In the genomic region with DNA sequence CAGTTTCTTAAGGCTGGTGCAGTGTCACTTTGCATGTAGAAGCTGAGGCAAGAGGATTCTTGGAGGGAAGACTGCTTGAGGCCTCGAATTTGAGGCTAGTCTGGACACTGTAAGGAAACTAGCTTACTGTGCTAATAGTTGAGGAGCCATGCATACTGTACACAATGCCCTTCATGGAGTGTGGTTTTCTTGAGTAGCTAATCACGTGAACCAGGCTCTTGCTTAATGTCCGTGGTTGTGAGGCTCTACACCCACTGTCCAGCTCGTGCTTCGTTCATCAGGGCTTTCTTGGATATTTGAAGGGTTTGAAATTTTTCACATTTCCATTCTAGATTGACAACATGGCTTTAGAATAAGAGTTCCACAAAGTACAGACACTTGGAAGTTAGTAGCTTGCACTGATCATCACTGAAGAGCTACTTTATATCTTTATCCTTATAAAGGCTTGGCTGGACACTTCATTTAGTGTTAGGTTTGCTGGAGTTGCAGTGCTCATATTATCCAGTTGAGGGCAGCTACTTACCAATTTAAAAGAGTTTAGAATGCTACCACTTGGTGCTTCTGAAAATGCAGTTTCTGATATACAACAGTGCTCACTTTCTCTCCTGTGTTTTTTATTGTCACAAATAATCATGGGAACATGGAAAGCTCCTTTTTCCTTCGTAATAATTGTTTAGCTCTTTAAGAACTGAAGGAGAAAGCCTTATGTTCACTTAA, we compare ENCODE assay signal across 9 mouse cellular contexts.
DNase-seq lines count a peak whose midpoint lies in the region; ATAC-seq and TF ChIP-seq lines count a peak whose summit lies in the region.
"Had no signal": no experiment of that assay in that cellular context is flagged by ENCODE, and none has a peak within 500 bp of the region (broad histone marks: within the 10 kb centered on the region; RNA-seq: fewer than 3 reads in every experiment).

No protein-coding gene starts in this region.

- no peaks in the 10 kb centered on the region for H3K9me3 ChIP-seq in hindbrain, embryonic 11.5 days (ENCODE audit: control insufficient read depth, low read length)
- H3K9me3 ChIP-seq in hindbrain, embryonic 13.5 days, result no peaks in the 10 kb centered on the region
- H3K9me3 ChIP-seq in lung, postnatal 0 days (ENCODE audit: low read length), result no peaks in the 10 kb centered on the region
- H3K9me3 ChIP-seq: embryonic facial prominence, embryonic 13.5 days had no signal

- no peak for ATAC-seq in hindbrain, embryonic 11.5 days (ENCODE audit: low FRiP score)
- ATAC-seq in hindbrain, embryonic 13.5 days (ENCODE audit: low FRiP score), result no peak
- 0 out of 2 replicates have a peak, but pooled peaks have one; percentile 41 for ATAC-seq in lung, postnatal 0 days
- ATAC-seq in erythroid progenitor cell, adult 5-6 weeks (replicated peaks; ENCODE audit: low FRiP score, poor library complexity, severe bottlenecking), result no peak

- H3K9ac ChIP-seq in hindbrain, embryonic 11.5 days (ENCODE audit: low read depth, low read length), result no peak overlapping the region
- no peak overlapping the region for H3K9ac ChIP-seq in hindbrain, embryonic 13.5 days
- no peak overlapping the region for H3K9ac ChIP-seq in lung, postnatal 0 days (replicated peaks; ENCODE audit: low read depth)
- H3K9ac ChIP-seq: embryonic facial prominence, embryonic 13.5 days had no signal

- 87% methylated on average over 6 of the region's 6 CpGs for WGBS in hindbrain, embryonic 11.5 days
- WGBS in hindbrain, embryonic 13.5 days, result 84% methylated on average over 6 of the region's 6 CpGs
- 70% methylated on average over 6 of the region's 6 CpGs for WGBS in lung, postnatal 0 days

- DNase-seq in hindbrain, embryonic 11.5 days (ENCODE audit: low spot score), result peak; percentile 33
- DNase-seq in 416B (ENCODE audit: low read depth), result peak; percentile 91
- DNase-seq in NIH3T3 (ENCODE audit: low read depth), result peak; percentile 70
- peak; percentile 7 for DNase-seq in embryo, embryonic 11.5 days (ENCODE audit: low read depth, low spot score)
- peak; percentile 73 for DNase-seq in lung, postnatal 0 days (ENCODE audit: low spot score)
- no peak for DNase-seq in Muller cell, postnatal 12 days (ENCODE audit: inconsistent ontology term)

- TF ChIP-seq CTCF in lung, postnatal 0 days (IDR thresholded peaks at IDR 0.05), result peak; percentile 72

- no peaks in the 10 kb centered on the region for H3K27me3 ChIP-seq in hindbrain, embryonic 11.5 days (ENCODE audit: control insufficient read depth, insufficient read depth, low read length)
- H3K27me3 ChIP-seq in hindbrain, embryonic 13.5 days, result no peaks in the 10 kb centered on the region
- H3K27me3 ChIP-seq in lung, postnatal 0 days (replicated peaks; ENCODE audit: insufficient read depth, low read length), result no peaks in the 10 kb centered on the region
- H3K27me3 ChIP-seq: embryonic facial prominence, embryonic 13.5 days had no signal

- no peaks in the 10 kb centered on the region for H3K4me1 ChIP-seq in hindbrain, embryonic 11.5 days (replicated peaks; ENCODE audit: control insufficient read depth, insufficient read depth, low read length)
- H3K4me1 ChIP-seq in hindbrain, embryonic 13.5 days (replicated peaks), result 0 out of 2 replicates have a peak, but pooled peaks cover 3% of the 10 kb centered on the region
- H3K4me1 ChIP-seq in lung, postnatal 0 days (ENCODE audit: insufficient read depth, low read depth, low read length), result 0 out of 2 replicates have a peak, but pooled peaks cover 3% of the 10 kb centered on the region
- H3K4me1 ChIP-seq: embryonic facial prominence, embryonic 13.5 days had no signal

- TF ChIP-seq EP300 in lung, postnatal 0 days (IDR thresholded peaks at IDR 0.05), result no peak

- H3K36me3 ChIP-seq in hindbrain, embryonic 11.5 days (ENCODE audit: control insufficient read depth, insufficient read depth, low read length), result no peaks in the 10 kb centered on the region
- no peaks in the 10 kb centered on the region for H3K36me3 ChIP-seq in hindbrain, embryonic 13.5 days
- H3K36me3 ChIP-seq in lung, postnatal 0 days (ENCODE audit: insufficient read depth, low read length), result no peaks in the 10 kb centered on the region
- H3K36me3 ChIP-seq: embryonic facial prominence, embryonic 13.5 days had no signal

- no peak overlapping the region for H3K4me2 ChIP-seq in hindbrain, embryonic 11.5 days (replicated peaks; ENCODE audit: low read depth, low read length)
- H3K4me2 ChIP-seq in hindbrain, embryonic 13.5 days, result no peak overlapping the region
- H3K4me2 ChIP-seq in lung, postnatal 0 days (replicated peaks; ENCODE audit: low read depth, low read length), result no peak overlapping the region
- H3K4me2 ChIP-seq: embryonic facial prominence, embryonic 13.5 days had no signal

- H3K27ac ChIP-seq in hindbrain, embryonic 11.5 days (ENCODE audit: low read depth, low read length), result no peak overlapping the region
- no peak overlapping the region for H3K27ac ChIP-seq in hindbrain, embryonic 13.5 days
- H3K27ac ChIP-seq in lung, postnatal 0 days (ENCODE audit: low read length), result no peak overlapping the region
- H3K27ac ChIP-seq: embryonic facial prominence, embryonic 13.5 days had no signal

- H3K4me3 ChIP-seq in hindbrain, embryonic 11.5 days (ENCODE audit: low read depth, low read length), result no peak overlapping the region
- no peak overlapping the region for H3K4me3 ChIP-seq in hindbrain, embryonic 13.5 days
- H3K4me3 ChIP-seq in lung, postnatal 0 days (ENCODE audit: low read depth, low read length), result no peak overlapping the region
- H3K4me3 ChIP-seq: embryonic facial prominence, embryonic 13.5 days had no signal
